Mouse (Mus musculus) layer of hippocampus, adult 9-11 months (tissue): Measurements from ENCODE around the gene Gm15737.

Experiments used
- DNase-seq: peaks from one replicate; pipeline ENCODE4 v3.0.0; 2022

Gm15737 gene

GRCm38 (mm10) chr6:92876121-92876520 is 7.0 kb downstream of the Gm15737 start:
- DNase-seq, result no peak

GRCm38 (mm10) chr6:92877236-92877635 is 8.1 kb downstream of the Gm15737 start:
- DNase-seq, result no peak

- no peak for DNase-seq
These were observed 9.6 kb downstream of the Gm15737 start for GRCm38 (mm10) chr6:92878771-92879170.

GRCm38 (mm10) chr6:92879700-92880265 is 10.6 kb downstream of the Gm15737 start:
- no peak for DNase-seq

DNA sequence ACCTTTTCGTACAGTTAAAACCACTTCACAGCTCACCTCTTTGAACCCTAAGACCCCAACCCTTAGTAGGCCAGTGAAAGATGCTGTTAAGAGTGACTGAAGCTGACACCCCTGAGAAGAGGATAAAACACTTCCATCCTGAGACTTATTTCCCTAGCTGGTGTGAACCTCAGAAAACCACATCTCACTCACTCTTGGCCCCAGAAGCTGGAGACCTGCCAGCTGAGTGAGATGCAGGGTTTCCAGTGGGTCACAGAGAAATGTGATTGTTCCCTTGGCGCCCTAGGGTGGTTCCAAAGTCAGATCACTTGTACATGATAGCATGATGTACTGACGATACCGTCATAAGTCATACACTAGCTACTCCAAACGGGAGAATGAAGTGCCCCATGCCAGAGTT is 13.3 kb downstream of the Gm15737 start:
- no peak for DNase-seq

DNA sequence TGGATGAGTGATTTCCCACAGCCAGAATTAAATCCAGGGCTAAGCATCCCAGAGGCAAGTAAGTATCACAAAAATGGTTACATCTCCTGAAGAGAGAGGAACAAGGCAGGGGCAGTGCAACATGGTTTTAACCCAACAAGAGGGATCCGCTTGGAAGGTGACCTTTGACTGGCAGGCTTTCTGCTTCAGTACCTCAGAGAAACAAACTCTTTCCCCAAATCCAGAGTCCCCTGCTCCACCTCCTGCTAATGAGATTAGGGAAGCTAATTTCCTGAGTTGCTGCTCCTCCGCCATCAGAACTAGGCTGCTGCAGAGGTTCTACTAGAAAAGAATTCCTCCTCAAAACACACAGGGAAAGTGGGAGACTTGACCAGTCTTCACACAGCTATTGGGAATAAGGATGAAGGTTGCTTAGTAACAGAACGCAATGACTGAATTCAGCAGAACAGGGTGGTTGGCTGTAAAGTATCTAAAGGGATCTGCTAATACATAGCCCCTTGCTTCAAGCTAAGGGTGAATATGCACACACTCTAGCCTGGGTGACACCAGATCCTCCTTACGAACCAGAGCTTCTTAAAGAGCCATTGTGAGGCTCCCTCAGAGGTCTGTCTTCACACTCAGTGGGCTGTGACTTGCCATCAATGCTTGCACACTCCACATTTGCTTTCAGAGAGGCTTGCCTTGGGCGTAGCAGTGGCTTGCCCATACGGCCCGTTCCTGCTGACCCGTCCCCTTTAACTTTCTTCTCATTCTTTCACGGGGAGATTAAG is 14.2 kb downstream of the Gm15737 start:
- no peak for DNase-seq

DNA sequence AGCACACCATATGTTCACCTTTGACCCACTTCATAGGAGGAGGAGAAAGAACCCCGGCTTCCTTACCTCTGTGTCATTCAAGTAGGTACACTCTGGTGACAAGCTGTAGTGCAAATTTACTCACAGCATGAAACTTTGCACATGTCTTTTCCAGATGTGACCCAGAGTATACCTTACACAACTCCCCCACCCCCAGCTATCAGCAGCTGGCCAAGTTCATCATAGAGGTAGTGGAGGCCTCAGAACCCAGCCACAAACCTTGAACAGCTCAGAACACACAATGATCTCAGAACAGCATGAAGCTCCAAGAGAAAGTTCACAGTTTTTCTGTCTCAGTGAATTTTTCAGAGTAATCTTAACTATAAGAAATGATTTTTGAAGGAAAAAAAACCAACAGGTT is 22.4 kb downstream of the Gm15737 start:
- no peak for DNase-seq

GRCm38 (mm10) chr6:92904037-92904436 is 34.9 kb downstream of the Gm15737 start:
- DNase-seq, result no peak

GRCm38 (mm10) chr6:92904491-92904890 is 35.3 kb downstream of the Gm15737 start:
- no peak for DNase-seq

DNA sequence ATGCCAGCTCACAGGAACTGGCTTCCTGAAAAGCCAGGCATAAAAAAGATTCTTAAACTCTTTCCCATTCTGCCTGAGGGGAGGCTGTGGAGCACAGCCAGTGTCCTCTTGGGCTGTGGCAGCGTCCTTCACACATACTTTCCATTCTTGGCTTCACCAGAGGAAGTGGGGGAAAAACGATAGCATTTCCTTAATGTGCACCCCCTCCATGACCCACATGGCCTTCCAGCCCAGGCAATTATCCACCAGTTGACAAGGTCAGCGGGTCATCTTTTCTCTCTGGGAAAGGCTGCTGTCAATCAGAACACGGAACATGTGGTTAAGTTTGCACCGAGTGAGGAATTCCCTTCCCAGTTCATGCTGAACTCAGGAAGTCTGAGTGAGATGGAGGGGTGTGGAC is 36.8 kb downstream of the Gm15737 start:
- DNase-seq, result no peak

- DNase-seq, result peak; percentile 4
These were observed 40.2 kb downstream of the Gm15737 start for GRCm38 (mm10) chr6:92909361-92909760.

DNA sequence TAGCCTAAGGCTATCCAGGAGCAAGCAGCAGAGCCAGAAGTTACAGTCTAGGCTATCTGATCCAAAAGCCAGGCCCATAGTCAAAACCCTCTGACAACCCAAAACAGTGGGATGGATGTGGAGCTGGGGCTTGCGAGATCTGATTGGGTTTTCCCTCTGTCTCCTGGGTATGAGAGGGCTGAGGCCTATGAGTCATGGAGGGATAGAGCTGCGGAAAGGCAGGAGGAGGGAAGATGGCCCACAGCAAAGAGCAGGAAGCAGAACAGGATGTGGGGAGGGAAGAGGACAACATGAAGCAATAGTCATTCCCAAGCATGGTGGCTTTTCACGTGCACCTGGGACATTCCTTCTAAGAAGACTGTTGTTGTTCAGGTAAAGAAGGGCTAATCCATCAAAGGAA is 41.5 kb downstream of the Gm15737 start:
- DNase-seq, result no peak

- no peak for DNase-seq
These were observed 52.0 kb downstream of the Gm15737 start for GRCm38 (mm10) chr6:92920938-92921689.

- DNase-seq, result no peak
These were observed 52.7 kb downstream of the Gm15737 start for GRCm38 (mm10) chr6:92921843-92922242.

- no peak for DNase-seq
These were observed 55.4 kb downstream of the Gm15737 start for GRCm38 (mm10) chr6:92924536-92924935.

- DNase-seq, result no peak
These were observed 59.1 kb downstream of the Gm15737 start for GRCm38 (mm10) chr6:92928261-92928660.
